9 mouse cellular contexts compared by ENCODE assay signal in genomic region chr17:90501023-90501675, GRCm38 (mm10).
DNase-seq lines count a peak whose midpoint lies in the region; ATAC-seq and TF ChIP-seq lines count a peak whose summit lies in the region.
"Had no signal": no experiment of that assay in that cellular context is flagged by ENCODE, and none has a peak within 500 bp of the region (broad histone marks: within the 10 kb centered on the region; RNA-seq: fewer than 3 reads in every experiment).

No protein-coding gene starts in this region.

- H3K4me1 ChIP-seq in heart, postnatal 0 days (ENCODE audit: control insufficient read depth, insufficient read depth): no peaks in the 10 kb centered on the region
- no peaks in the 10 kb centered on the region for H3K4me1 ChIP-seq in heart, embryonic 11.5 days (ENCODE audit: control insufficient read depth, insufficient read depth, low read length)
- no peaks in the 10 kb centered on the region for H3K4me1 ChIP-seq in midbrain, embryonic 10.5 days
- H3K4me1 ChIP-seq: liver, embryonic 13.5 days had no signal

- H3K9me3 ChIP-seq in heart, postnatal 0 days (replicated peaks; ENCODE audit: control insufficient read depth, low read length): no peaks in the 10 kb centered on the region
- no peaks in the 10 kb centered on the region for H3K9me3 ChIP-seq in heart, embryonic 11.5 days (replicated peaks; ENCODE audit: control insufficient read depth, low read length)
- no peaks in the 10 kb centered on the region for H3K9me3 ChIP-seq in midbrain, embryonic 10.5 days (replicated peaks)
- H3K9me3 ChIP-seq: liver, embryonic 13.5 days had no signal

- DNase-seq in heart, postnatal 0 days (ENCODE audit: low spot score): peak; percentile 26
- DNase-seq in R1 (ENCODE audit: low read depth, low spot score): peak; percentile 47
- DNase-seq in heart, postnatal 4 days: peak; percentile 60
- DNase-seq in layer of hippocampus, postnatal 14 days (ENCODE audit: low spot score in 2 of 2): peak; percentile 66 to 83
- peak; percentile 33 for DNase-seq in midbrain, embryonic 10.5 days (ENCODE audit: low spot score)
- peak; percentile 1 for DNase-seq in skeletal muscle tissue, adult 2 months (ENCODE audit: low read depth, low spot score)
- DNase-seq: liver, embryonic 13.5 days had no signal

- no peak overlapping the region for H3K27ac ChIP-seq in heart, postnatal 0 days (ENCODE audit: low read depth)
- no peak overlapping the region for H3K27ac ChIP-seq in heart, embryonic 11.5 days (ENCODE audit: low read depth, low read length)
- no peak overlapping the region for H3K27ac ChIP-seq in midbrain, embryonic 10.5 days (replicated peaks)
- H3K27ac ChIP-seq: liver, embryonic 13.5 days had no signal

- TF ChIP-seq EP300 in heart, postnatal 0 days (IDR thresholded peaks at IDR 0.05; ENCODE audit: low read depth): no peak

- H3K27me3 ChIP-seq in heart, postnatal 0 days (ENCODE audit: control insufficient read depth, insufficient read depth, low read length): no peaks in the 10 kb centered on the region
- no peaks in the 10 kb centered on the region for H3K27me3 ChIP-seq in heart, embryonic 11.5 days (ENCODE audit: control insufficient read depth, insufficient read depth, low read length)
- H3K27me3 ChIP-seq in midbrain, embryonic 10.5 days (ENCODE audit: low read depth, poor library complexity, severe bottlenecking): no peaks in the 10 kb centered on the region
- H3K27me3 ChIP-seq: liver, embryonic 13.5 days had no signal

- H3K36me3 ChIP-seq in heart, postnatal 0 days (replicated peaks; ENCODE audit: control insufficient read depth, insufficient read depth, low read length): no peaks in the 10 kb centered on the region
- H3K36me3 ChIP-seq in heart, embryonic 11.5 days (ENCODE audit: control insufficient read depth, insufficient read depth, low read length): no peaks in the 10 kb centered on the region
- H3K36me3 ChIP-seq in midbrain, embryonic 10.5 days: no peaks in the 10 kb centered on the region
- H3K36me3 ChIP-seq: liver, embryonic 13.5 days had no signal

- no peak for ATAC-seq in heart, postnatal 0 days (ENCODE audit: insufficient read depth, low read depth)
- ATAC-seq in heart, embryonic 11.5 days (replicated peaks; ENCODE audit: insufficient number of reproducible peaks, low FRiP score, low TSS enrichment): no peak
- ATAC-seq in common myeloid progenitor, adult 5-6 weeks (replicated peaks; ENCODE audit: low read depth, poor library complexity, severe bottlenecking): peak; percentile 84

- H3K4me2 ChIP-seq in heart, postnatal 0 days (ENCODE audit: low read depth, low read length): no peak overlapping the region
- no peak overlapping the region for H3K4me2 ChIP-seq in heart, embryonic 11.5 days
- H3K4me2 ChIP-seq: liver, embryonic 13.5 days had no signal

- 48% methylated on average over 6 of the region's 6 CpGs for WGBS in heart, postnatal 0 days
- WGBS in heart, embryonic 11.5 days (ENCODE audit: insufficient replicate concordance): 45% methylated on average over 6 of the region's 6 CpGs
- 53% methylated on average over 6 of the region's 6 CpGs for WGBS in midbrain, embryonic 10.5 days

- H3K9ac ChIP-seq in heart, postnatal 0 days (replicated peaks; ENCODE audit: low read depth, low read length): no peak overlapping the region
- H3K9ac ChIP-seq in heart, embryonic 11.5 days (ENCODE audit: low read depth, low read length): no peak overlapping the region
- H3K9ac ChIP-seq: liver, embryonic 13.5 days had no signal

- no peak overlapping the region for H3K4me3 ChIP-seq in heart, postnatal 0 days (ENCODE audit: low read depth, low read length)
- H3K4me3 ChIP-seq in heart, embryonic 11.5 days (ENCODE audit: low read depth, low read length): no peak overlapping the region
- no peak overlapping the region for H3K4me3 ChIP-seq in midbrain, embryonic 10.5 days
- H3K4me3 ChIP-seq: liver, embryonic 13.5 days had no signal

- peak; percentile 73 for TF ChIP-seq CTCF in heart, postnatal 0 days (IDR thresholded peaks at IDR 0.05; ENCODE audit: low read depth)

Comparison
In these comparisons a context has a peak if more than half of its experiments do, and no peak if none do; other contexts are left out.
1. DNase-seq: peak in every context shown above with its lines; median percentile 74 in layer of hippocampus, postnatal 14 days; 60 in heart, postnatal 4 days; 47 in R1; 33 in midbrain, embryonic 10.5 days; 26 in heart, postnatal 0 days; 1 in skeletal muscle tissue, adult 2 months.